Comparison of ENCODE assay signal across 8 mouse cellular contexts in the genomic region with DNA sequence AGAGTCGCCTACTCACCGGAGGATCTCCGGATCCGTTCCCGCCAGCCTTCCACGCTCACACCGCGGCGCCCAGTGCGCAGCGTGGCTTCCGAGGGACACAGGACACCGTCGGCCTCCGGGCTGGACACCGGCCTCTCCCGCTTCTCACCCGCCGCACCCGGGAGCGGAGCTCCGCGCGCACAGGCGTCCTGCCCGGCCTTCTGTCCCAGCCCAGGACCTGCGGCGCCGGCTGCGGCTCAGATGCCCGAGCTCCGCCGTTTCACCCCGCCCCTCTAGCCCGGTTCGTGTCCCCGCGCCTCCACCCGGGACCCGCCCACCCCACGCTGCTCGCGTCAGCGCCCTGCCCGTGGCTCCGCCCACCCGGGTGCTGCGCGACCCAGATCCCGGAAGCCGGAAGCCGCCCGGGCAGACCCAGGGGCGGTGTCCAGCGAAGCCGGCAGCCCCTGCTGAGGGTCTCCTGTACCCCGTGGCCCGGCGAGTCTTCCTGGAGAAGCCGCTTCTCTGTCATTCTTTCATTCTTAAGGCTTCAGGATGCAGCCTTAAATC. TPM values are rescaled to one million over a fixed set of nuclear protein-coding genes. Genes with fewer than 3 reads are reported as not detected.
DNase-seq lines count a peak whose midpoint lies in the region; ATAC-seq and TF ChIP-seq lines count a peak whose summit lies in the region.

A gene (minus strand): TSS at position 272 of the 546 bp plus-strand sequence.

- no peaks in the 10 kb centered on the region for H3K27me3 ChIP-seq in erythroblast, embryonic 14.5 days (ENCODE audit: control insufficient read depth)
- no peaks in the 10 kb centered on the region for H3K27me3 ChIP-seq in heart, embryonic 12.5 days (replicated peaks)
- H3K27me3 ChIP-seq in kidney, postnatal 0 days (ENCODE audit: insufficient read depth, low read length), result no peaks in the 10 kb centered on the region
- no peaks in the 10 kb centered on the region for H3K27me3 ChIP-seq in liver, embryonic 13.5 days
- H3K27me3 ChIP-seq in stomach, embryonic 14.5 days (ENCODE audit: control insufficient read depth, insufficient read depth, low read length), result no peaks in the 10 kb centered on the region

- ATAC-seq in CD4-positive, CD25-positive, alpha-beta regulatory T cell, adult 4 months, result peak; percentile 93
- ATAC-seq in heart, embryonic 12.5 days (ENCODE audit: insufficient number of reproducible peaks, low FRiP score), result peak; percentile 97
- ATAC-seq in kidney, postnatal 0 days (replicated peaks; ENCODE audit: low FRiP score, low read depth), result peak; percentile 97
- ATAC-seq in liver, embryonic 13.5 days (ENCODE audit: low read depth), result peak; percentile 94
- ATAC-seq in stomach, embryonic 14.5 days (ENCODE audit: insufficient number of reproducible peaks, insufficient read depth, low FRiP score, low read depth), result peak; percentile 97

- peaks cover 7% of the 10 kb centered on the region; the same call in 1 of the 2 replicates for H3K36me3 ChIP-seq in erythroblast, embryonic 14.5 days (ENCODE audit: control insufficient read depth)
- peaks cover 17% of the 10 kb centered on the region for H3K36me3 ChIP-seq in heart, embryonic 12.5 days
- H3K36me3 ChIP-seq in kidney, postnatal 0 days (ENCODE audit: insufficient read depth, low read length), result no peaks in the 10 kb centered on the region
- H3K36me3 ChIP-seq in liver, embryonic 13.5 days, result peaks cover 10% of the 10 kb centered on the region
- H3K36me3 ChIP-seq in stomach, embryonic 14.5 days (ENCODE audit: control insufficient read depth, insufficient read depth, low read length), result peaks cover 2% of the 10 kb centered on the region; the same call in 1 of the 2 replicates

- peak within 1 kb of the TSS; percentile 85 for H3K27ac ChIP-seq in heart, embryonic 12.5 days (ENCODE audit: poor library complexity, severe bottlenecking)
- peak within 1 kb of the TSS; percentile 91 for H3K27ac ChIP-seq in kidney, postnatal 0 days
- H3K27ac ChIP-seq in liver, embryonic 13.5 days, result peak within 1 kb of the TSS; percentile 88
- H3K27ac ChIP-seq in stomach, embryonic 14.5 days (ENCODE audit: low read length), result peak within 1 kb of the TSS; percentile 80

- H3K9ac ChIP-seq in heart, embryonic 12.5 days, result peak within 1 kb of the TSS; percentile 79
- H3K9ac ChIP-seq in kidney, postnatal 0 days (ENCODE audit: low read depth, low read length), result peak within 1 kb of the TSS; percentile 72
- peak within 1 kb of the TSS; percentile 88 for H3K9ac ChIP-seq in liver, embryonic 13.5 days
- peak within 1 kb of the TSS; percentile 79 for H3K9ac ChIP-seq in stomach, embryonic 14.5 days (replicated peaks; ENCODE audit: low read depth, low read length)

- no peak for TF ChIP-seq CTCF in kidney, postnatal 0 days (IDR thresholded peaks at IDR 0.05; ENCODE audit: low read depth)

- H3K4me2 ChIP-seq in heart, embryonic 12.5 days, result peak within 1 kb of the TSS; percentile 80
- H3K4me2 ChIP-seq in kidney, postnatal 0 days (ENCODE audit: low read length), result peak within 1 kb of the TSS; percentile 71
- H3K4me2 ChIP-seq in liver, embryonic 13.5 days, result peak within 1 kb of the TSS; percentile 98
- peak within 1 kb of the TSS; percentile 58 for H3K4me2 ChIP-seq in stomach, embryonic 14.5 days (replicated peaks; ENCODE audit: low read depth, low read length)

- under 1% methylated on average over 60 of the region's 60 CpGs for WGBS in heart, embryonic 12.5 days
- WGBS in kidney, postnatal 0 days, result under 1% methylated on average over 51 of the region's 60 CpGs
- 0% methylated on average over 60 of the region's 60 CpGs for WGBS in liver, embryonic 13.5 days (ENCODE audit: insufficient replicate concordance)
- WGBS in stomach, embryonic 14.5 days, result under 1% methylated on average over 59 of the region's 60 CpGs

- DNase-seq in brain, embryonic 18.5 days (ENCODE audit: low read depth, low spot score), result peak; percentile 58
- peak; percentile 93 for DNase-seq in kidney, postnatal 0 days (ENCODE audit: low spot score)
- DNase-seq in liver, embryonic 13.5 days, result peak; percentile 86
- peak; percentile 81 to 88 for DNase-seq in natural killer cell, adult 2 months (ENCODE audit: low spot score in 2 of 2)

- H3K4me1 ChIP-seq in erythroblast, embryonic 14.5 days (ENCODE audit: control insufficient read depth), result peaks cover 30% of the 10 kb centered on the region
- H3K4me1 ChIP-seq in heart, embryonic 12.5 days (replicated peaks), result peaks cover 8% of the 10 kb centered on the region; the same call in 1 of the 2 replicates
- H3K4me1 ChIP-seq in kidney, postnatal 0 days (replicated peaks; ENCODE audit: insufficient read depth, low read length), result no peaks in the 10 kb centered on the region
- H3K4me1 ChIP-seq in liver, embryonic 13.5 days (replicated peaks), result peaks cover 42% of the 10 kb centered on the region
- no peaks in the 10 kb centered on the region for H3K4me1 ChIP-seq in stomach, embryonic 14.5 days (ENCODE audit: control insufficient read depth, insufficient read depth, low read length)

- H3K4me3 ChIP-seq in erythroblast, embryonic 14.5 days (replicated peaks), result peak within 1 kb of the TSS; percentile 90
- H3K4me3 ChIP-seq in heart, embryonic 12.5 days, result peak within 1 kb of the TSS; percentile 69
- peak within 1 kb of the TSS; percentile 61 for H3K4me3 ChIP-seq in kidney, postnatal 0 days (replicated peaks; ENCODE audit: low read depth, low read length)
- peak within 1 kb of the TSS; percentile 84 for H3K4me3 ChIP-seq in liver, embryonic 13.5 days (replicated peaks)
- H3K4me3 ChIP-seq in stomach, embryonic 14.5 days (ENCODE audit: low read depth, low read length), result peak within 1 kb of the TSS; percentile 72

- no peaks in the 10 kb centered on the region for H3K9me3 ChIP-seq in erythroblast, embryonic 14.5 days (ENCODE audit: control insufficient read depth, low read length)
- no peaks in the 10 kb centered on the region for H3K9me3 ChIP-seq in heart, embryonic 12.5 days (replicated peaks)
- H3K9me3 ChIP-seq in kidney, postnatal 0 days (replicated peaks; ENCODE audit: low read length), result no peaks in the 10 kb centered on the region
- H3K9me3 ChIP-seq in liver, embryonic 13.5 days (replicated peaks), result no peaks in the 10 kb centered on the region
- no peaks in the 10 kb centered on the region for H3K9me3 ChIP-seq in stomach, embryonic 14.5 days (ENCODE audit: control insufficient read depth, low read depth, low read length)

RNA-seq across cellular contexts. Expression of the gene that starts here (rescaled TPM):
- polyA plus RNA-seq in CD4-positive, CD25-positive, alpha-beta regulatory T cell, adult 4 months (2017; shearing (Covaris generic)), result 1 to 10 TPM; 1.1 to 1.2 TPM
- polyA plus RNA-seq in erythroblast, embryonic 14.5 days (2012), result 0.04 and 0.08 TPM in 2 replicates
- 14.5 and 16.5 TPM in 2 replicates for polyA plus RNA-seq in heart, embryonic 12.5 days (2016; fragmentation: Nextera tagmentation; extraction: Ambion mirVana)
- 6.0 and 6.7 TPM in 2 replicates for polyA plus RNA-seq in kidney, postnatal 0 days (2015; fragmentation: Nextera tagmentation; extraction: Ambion mirVana)
- 1.8 and 2.0 TPM in 2 replicates for polyA plus RNA-seq in liver, embryonic 13.5 days (2015; fragmentation: Nextera tagmentation; extraction: Ambion mirVana)
- polyA plus RNA-seq in stomach, embryonic 14.5 days (2014; fragmentation: Nextera tagmentation; extraction: Ambion mirVana), result 6.4 and 6.5 TPM in 2 replicates

Comparison
In these comparisons a context has a peak if more than half of its experiments do, and no peak if none do; other contexts are left out.
1. Peak in every context shown above with its lines: DNase-seq, ATAC-seq, H3K4me3 ChIP-seq and H3K27ac ChIP-seq.